Mouse (Mus musculus): Measurements from ENCODE around the gene Mocs2.

The Mocs2 gene

DNA sequence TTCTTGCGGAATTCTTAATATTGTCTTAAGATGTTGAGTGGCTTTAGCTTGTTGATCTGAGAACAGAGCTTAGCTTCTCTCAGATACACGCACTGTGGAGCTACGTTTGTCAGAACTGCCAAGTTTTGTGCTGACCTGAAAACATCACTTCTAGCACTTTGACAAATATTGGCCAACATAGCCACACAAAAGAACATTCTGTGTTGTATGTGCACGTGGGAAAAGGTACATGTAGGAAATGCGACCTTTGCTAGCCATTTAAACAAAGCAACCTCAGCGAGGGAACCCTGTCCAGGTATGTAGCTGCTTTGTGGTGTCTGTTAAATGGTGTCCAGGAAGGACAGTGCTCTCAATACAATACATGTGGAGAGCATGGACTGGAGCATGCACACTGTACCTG is 36.0 kb downstream of the Mocs2 start:
- DNase-seq (ENCODE audit: low spot score), result no peak

DNA sequence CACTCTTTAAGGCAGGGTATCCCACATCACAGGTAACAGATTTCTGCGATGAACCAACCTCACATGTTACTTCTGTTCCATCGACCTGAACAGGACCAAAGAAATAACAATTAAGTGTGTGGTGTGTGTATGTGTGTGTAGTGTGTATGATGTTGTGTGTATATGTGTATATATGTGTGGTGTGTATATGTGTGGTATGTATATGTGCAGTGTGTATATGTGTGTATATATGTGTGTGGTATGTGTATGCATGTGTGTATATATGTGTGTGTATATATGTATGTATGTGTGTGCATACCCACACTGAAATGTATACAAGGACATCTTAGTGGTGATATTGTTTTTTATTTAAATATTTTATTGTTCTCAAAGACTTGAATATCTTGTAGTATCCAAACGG is 36.4 kb downstream of the Mocs2 start:
- no peak for DNase-seq (ENCODE audit: low spot score)

DNA sequence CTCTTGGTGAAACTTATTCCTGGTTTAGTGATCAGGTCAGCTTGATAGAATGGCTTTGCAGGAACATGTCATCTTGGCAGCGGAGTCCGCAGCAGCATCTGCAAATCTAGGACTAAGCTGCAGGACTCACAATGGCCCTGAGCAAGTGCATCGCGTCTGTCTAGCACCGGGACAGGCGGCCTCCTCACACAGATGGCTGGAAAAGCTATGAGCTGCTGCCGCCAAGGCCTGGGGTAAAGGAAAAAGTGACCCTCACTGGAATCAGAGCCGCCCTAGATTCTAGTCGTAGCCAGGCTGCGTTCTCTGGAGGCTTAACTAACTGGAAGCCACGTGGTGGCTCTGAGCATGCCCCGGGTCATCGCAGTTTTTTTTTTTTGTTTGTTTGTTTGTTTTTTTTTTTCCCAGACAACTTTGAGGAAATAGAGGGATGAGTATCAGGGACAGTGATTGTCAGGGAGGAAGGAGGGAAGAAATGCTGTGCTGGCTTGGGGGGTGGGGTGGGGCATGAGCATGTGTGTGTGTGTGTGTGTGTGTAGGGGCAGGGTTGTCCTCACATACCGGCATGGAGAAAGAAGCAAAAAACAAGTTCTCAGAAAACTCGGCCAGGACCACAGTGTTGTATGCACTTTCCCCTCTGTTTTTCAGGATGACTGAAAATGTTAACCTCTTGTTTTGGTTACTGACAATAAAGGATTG is 37.7 kb downstream of the Mocs2 start:
- peak; percentile 50 for DNase-seq (ENCODE audit: low spot score)

DNA sequence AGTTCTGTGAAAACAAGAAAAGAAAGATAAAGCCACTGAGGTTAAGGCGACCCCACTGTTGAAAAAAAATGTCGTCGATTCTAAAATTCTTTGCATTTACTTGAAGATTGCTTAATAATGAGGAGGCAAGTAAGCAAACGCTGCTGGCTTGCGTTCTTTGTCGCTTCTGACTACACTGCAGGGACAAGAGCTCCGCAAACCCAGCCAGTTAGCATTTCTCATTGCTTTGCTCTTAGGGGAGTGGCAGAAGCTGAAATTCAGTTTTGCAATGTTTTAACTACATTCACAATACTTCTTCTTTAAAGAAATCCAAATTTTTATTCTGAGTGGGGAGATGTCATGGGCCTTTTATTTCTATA is 38.2 kb downstream of the Mocs2 start:
- DNase-seq (ENCODE audit: low spot score), result peak; percentile 16

DNA sequence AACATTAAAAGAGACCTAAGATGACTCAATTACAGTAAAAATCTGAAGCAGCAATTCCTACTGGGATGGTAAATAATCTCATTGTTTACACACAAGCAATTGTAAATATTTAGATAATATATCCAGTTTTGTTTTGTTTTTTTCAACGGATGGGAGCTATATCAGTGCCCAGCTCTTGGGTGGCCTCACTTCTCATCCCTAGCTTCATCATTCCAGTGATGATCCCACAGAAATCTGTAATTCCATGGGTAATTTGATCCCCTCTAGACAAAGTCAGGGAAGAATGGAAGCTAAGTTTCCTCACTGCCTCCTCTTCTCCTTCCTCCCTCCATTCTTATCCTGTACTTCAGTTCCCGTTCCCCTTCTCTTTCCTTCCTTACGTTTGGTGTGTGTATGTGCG is 39.5 kb downstream of the Mocs2 start:
- no peak for DNase-seq (ENCODE audit: low spot score)

DNA sequence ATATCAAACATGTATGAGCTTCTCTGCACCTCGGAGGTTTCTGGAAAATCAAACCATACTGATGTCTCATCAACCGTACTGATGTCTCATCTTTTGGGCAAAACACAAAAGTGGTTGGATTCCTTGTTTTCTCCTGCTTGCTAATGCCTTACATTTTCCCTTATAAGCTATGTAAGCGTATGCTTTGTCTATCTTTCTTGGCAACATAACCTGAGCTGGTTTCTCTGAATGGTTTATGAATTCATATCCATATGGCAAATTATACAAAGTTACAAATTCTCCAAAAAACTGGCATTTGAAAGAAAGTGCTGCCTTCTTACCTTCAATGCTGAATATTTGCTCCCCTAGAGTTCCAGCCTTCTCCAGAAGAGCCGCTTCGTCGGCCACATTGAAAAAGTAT is 56.7 kb downstream of the Mocs2 start:
- DNase-seq (ENCODE audit: low spot score), result no peak

DNA sequence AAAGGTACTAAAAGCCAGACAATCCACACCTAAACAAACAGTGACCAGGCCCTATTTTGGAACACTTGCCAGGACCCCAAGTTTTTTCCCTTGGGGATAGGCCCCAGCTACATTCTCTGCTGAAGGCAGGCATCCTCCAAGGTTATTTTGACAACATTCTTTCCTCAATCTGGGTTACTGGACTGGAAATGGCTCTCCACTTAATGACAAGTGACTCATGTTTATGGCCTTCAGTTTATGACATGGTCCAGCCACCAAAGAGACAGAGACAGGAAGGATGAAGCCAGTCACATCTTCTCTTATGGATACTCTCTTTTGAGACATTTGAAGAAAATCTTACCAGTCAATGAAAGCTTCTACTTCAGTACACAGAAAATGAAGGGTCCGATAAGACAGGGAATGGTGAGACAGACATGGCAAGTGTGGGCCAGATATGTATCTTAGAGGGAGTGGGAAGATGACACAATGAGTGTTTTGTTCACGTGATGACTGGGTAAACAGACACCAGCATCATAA is 58.0 kb downstream of the Mocs2 start:
- no peak for DNase-seq (ENCODE audit: low spot score)

DNA sequence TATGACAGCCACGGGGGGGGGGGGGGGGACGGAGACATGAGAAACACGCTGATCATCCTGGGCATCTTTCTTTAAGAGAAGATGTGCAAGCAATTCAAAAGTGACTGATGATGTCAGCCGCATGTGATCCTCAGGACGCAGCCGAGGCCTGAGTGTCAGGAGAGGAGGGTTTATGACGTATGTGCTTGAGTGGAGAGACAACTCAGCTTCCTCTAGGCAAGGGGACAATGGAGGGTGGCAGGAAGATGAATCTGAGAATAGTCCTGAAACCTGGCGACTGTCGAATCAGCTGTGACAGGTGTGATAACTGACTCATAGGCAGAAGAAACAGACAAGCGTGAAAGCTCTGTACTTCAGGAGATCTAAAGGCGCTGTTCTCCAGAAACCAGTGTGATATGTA is 60.6 kb downstream of the Mocs2 start:
- DNase-seq (ENCODE audit: low spot score), result no peak

Measured in embryo, embryonic 10.5 days (tissue).